Mouse (Mus musculus): ENCODE results near the gene Neurl3.

Gene Neurl3

DNA sequence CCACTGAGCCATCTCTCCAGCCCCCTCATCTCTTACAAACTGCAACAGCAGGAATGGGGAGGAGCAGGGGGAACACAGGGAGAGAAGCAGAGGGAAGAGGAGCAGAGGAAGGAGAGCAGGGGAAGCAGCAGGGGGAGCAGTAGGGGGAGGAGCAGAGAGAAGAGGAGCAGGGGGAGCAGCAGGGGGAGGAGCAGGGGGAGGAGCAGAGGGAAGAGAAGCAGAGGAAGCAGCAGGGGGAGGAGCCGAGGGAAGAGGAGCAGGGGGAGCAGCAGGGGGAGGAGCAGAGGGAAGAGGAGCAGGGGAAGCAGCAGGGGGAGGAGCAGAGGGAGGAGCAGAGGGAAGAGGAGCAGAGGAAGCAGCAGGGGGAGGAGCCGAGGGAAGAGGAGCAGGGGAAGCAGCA is 15.8 kb downstream of the Neurl3 start:
- DNase-seq (ENCODE audit: low spot score in 2 of 2) = no peak

DNA sequence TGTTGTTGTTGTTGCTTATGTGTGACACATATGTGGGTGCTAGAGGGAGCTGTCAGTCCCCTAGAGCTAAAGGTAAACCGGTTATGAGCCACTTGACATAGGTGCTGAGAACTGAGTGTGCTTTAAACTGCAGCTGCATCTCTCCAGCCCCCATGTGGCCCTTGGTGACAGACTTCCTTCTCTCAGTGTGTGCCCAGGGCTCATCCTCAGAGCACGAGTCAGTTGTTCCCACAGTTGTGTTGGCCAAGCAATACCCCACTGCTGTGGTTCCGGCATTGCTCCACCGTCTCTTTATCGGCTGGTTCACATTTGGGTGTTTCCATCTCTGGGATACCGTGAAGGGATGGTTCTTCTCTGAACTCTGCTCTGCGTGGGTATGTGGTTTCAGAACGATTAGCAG is 17.2 kb downstream of the Neurl3 start:
- DNase-seq (ENCODE audit: low spot score in 2 of 2) = no peak

DNA sequence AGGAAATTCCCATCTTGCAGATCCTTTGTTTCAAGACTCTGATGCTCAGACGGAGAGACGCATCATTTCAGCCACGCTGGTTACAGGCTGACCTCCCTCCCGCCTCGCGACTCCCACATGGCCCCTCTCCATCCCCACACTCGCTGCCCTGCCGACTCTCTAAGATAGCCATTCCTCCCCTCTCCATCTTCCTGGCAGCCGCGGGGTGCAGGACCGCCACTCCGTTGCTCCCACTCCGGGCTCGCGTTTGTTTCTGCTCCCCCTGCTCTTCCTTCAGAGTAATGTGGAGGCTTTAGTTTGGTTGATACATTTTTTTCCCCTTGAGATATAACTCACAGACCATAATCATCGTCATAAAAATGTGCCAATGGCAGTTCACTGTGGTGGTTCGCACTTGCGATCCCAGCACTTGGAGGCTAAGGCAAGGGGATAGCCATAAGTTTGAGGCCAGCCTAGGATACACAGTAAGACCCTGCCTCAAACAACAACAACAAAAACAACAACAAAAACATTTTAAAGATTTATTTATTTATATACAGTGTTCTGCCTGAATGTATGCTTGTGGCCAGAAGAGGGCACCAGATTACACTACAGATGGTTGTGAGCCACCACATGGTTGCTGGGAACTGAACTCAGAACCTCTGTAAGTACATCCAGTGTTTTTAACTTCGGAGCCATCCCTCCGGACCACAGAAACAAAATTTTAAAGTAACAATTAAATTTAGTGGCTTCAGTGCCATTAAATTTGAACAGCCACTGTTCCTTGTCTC is 18.4 kb downstream of the Neurl3 start:
- no peak for DNase-seq (ENCODE audit: low spot score in 2 of 2)

DNA sequence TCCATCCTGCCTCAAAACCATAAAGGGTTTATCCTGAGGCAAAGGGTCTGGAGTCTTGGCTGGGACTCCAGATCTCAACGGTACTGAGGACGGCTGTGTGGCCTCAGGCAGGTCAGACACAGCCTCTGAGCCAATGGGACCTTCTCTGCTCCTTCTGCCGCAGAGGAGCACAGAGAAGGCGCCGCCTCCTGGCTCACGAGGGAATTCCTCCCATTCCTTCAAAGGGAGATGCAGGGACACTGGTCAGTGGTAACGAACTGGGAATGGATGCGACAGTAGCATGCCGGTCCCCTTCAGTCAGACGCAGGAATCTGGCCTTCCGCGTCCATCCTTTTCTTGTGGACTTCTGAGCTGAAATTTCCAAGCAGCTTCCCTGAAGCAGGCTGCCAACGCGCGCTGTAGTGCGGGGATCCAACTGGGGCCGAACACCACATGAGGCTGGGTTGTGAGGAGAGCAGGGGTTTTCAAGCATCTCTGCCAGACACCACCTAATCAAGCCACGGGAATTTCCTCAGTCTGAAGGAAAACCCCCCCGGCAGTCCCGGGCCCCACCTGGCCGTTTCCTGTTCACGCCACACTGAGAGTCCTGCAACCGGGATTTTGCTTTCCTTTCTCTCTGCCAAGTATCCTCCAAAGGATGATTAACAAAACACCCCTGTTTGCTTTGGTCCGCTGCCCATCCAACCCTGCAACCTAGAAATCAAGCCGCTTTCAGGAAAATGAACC is 19.7 kb downstream of the Neurl3 start:
- DNase-seq (ENCODE audit: low spot score in 2 of 2) = no peak

DNA sequence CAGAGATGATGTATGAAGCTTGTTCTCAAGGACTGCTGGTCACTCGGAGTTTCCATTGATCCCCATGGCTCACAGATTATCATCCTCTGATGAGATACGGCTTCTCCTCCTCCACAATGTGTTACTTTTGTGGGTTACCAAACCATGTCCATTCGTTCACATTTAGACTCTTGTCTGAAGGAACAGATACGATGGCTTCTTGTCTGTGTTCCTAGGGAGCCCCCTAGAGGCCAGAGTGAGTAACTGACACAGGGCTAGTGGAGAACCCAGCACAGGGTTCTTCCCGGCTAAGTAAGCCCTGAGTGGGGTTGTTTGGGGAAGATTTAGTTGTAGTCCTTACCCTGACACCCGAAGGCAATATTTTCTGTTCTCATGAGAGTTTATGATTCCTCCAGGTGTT is 21.7 kb downstream of the Neurl3 start:
- DNase-seq (ENCODE audit: low spot score in 2 of 2) = peak in 1 of 2 experiments; percentile 39

DNA sequence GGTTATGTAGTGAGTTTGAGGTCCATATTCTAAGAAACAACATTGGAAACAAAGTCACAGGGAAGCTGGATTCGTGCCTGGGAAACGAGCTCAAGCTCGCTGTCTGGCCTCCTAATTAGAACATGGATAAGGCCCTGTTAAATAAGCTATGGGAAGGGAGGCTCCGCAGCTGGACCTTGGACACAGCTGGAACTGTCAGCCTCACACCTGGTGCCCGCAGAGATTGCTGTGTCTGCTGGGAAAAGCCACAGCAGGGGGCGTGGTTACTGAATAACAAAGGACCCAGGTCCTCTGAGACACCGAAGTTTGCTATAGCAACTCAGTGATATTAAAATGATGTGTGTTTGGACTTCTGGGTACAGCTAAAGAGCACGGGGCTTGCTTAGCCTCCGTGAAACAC is 23.1 kb downstream of the Neurl3 start:
- no peak for DNase-seq (ENCODE audit: low spot score in 2 of 2)

DNA sequence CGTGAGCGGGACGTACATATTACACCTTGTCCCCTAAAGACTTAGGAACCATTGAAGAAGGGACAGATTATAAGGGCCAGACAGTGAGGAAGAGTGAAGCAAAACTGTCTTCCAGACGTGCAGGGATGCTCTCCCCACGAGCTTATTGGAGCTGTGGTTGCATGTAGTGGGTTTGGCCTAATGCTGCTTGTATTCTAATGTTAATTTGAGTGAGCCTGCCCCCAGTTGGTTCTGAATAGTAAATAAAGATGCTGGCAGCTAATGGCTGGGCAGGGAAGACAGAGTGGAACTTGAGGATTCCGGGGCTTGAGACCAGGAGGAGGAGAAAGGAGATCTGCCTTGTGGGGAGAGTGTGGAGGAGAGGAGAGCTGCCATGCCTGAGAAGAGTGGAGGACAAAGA is 27.8 kb downstream of the Neurl3 start:
- DNase-seq (ENCODE audit: low spot score in 2 of 2) = no peak

DNA sequence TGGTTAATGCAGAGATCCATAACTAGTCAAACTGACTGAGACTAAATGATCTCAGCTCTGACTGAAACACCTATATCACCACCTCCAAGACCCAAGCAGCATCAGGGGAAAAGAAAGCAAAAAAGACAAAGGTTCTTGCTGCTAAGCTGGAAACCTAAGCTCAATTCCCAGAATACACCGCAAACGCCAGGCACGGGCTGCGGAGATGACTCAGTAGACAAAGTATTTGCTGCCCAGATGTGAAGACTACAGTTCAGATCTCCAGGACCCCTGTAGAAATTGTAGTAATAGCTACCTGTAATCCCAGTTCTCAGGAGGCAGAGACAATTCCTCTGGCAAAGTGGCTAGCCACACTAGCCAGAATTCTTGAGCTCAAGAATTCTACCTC is 29.7 kb downstream of the Neurl3 start:
- no peak for DNase-seq (ENCODE audit: low spot score in 2 of 2)

DNA sequence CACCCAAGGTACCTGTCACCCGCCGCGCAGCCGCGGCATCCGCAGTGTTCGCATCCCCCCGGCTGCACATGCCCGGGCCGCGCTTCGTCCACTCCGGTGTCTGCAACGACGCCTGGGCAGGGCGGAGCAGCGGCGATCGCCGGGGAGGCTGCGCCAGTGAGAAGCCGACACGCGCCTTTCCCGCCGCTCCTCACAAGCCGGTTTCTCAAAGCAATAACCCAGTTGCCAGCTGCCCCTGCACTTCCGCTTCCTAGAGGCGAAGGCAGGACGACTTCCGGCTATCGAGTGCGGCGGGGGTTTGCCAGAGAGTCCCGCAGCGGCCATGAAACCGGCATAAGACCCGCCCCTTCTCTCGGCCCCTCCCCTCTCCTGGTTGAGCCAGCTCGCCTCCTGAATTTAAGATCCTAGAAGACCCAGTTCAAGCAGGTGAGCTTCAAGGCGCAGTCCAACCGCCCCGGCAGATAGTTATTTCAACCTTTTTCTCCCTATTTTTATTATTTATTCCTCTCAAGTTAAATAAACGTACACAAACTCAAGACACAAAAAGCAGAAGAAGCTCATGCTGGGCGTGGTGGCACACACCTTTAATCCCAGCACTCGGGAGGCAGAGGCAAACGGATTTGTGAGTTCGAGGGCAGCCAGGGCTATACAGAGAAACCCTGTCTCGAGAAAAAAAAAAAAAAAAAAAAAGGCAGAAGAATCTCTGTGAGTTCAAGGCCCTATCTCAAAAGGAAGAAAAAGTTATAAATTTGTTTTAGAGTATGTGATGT is 30.2 kb downstream of the Neurl3 start, which contains the start of gene Uggt1:
Gene Uggt1, minus strand, starts transcription at position 663 of the 770 bp plus-strand sequence.
- peak; percentile 88 to 91 for DNase-seq (ENCODE audit: low spot score in 2 of 2)

DNA sequence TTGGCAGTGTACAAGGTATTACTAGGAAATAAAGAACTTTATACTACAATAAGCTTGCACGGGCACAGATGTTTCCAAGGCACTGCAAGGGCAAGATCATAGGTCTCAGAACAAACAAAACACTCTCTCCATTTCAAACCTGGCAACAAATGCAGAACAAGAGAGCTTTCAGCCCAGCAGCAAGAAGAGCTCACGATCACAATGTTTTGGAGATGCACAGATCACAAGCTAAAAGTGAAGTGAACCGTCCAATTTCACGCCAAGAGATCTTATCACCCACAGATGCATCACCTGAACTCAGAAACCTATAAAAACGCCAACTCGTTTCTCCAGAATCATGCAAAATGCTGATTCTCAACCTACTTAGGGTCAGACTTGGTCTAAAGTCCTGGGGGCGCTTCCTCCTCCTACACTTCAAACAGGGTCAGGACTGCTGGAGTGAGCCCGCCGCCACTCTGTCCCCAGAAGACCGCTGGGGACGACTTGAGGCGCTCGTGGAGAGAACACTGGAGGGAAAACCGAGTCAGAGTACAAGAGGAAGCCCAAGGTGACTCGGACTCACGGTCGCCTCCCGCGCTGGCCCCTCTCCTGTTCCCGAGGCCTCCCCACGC is 30.9 kb downstream of the Neurl3 start:
- no peak for DNase-seq (ENCODE audit: low spot score in 2 of 2)

DNA sequence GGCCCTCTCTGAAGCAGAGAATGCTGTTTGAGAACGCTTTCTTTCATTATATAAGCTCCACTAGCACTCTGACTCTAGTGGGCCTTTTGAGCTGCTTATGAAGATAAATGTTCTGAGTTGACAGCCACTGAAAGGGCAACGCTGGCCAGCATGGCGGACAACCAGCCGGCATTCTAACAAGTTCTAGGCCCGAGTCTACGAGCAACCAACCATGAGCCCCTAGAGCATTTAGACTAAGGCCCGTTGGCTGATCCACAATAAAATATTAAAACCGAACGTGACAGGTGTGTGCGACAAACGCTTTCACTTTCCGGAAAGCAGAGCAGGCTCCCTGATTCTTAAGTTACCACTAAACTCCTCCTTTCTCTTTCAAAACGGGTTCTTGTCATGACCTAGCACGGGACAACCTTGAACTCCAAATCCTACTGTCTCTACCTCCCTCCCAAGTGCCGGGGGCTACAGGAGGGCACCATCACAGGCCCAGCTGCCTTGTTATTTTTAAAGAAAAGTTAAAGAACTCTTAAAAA is 32.5 kb downstream of the Neurl3 start:
- no peak for DNase-seq (ENCODE audit: low spot score in 2 of 2)

DNA sequence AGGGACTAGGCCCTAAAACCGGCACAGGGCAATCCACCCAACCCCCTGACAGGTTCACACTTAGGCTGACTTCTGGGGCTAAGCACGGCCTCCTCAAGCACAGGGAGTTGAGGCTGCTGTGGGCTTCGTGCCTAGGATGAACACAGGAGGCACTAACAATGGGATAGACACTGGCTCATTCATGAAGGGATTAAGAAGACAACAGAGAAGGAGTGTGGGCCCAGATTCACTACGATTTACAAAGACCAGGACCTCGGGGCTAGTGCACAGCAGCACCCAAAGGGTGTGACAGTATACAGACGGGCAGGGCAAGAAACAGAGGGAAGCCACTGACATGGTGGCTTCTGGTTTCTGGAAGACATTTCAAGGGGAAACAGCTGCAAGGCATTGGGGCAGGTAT is 34.3 kb downstream of the Neurl3 start:
- no peak for DNase-seq (ENCODE audit: low spot score in 2 of 2)

DNA sequence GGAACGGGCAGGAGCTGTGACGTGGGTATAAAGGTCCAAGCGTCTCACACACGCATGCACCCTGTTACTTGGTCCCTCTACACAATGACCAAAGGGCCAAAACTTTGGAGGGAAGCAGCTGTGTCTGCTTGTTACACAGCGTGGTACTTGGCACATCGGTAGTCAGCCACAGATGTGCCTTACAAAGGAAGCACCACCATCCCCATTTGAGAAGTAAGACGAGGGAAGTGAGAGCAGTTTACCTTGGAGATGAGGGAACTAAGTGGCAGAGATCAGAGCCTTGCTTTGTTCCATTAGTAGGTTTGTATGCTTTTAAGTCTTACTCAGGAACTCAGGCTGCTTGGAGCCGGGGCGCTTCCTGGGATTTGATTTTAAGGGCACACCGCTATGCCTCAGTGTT is 35.1 kb downstream of the Neurl3 start:
- no peak for DNase-seq (ENCODE audit: low spot score in 2 of 2)

DNA sequence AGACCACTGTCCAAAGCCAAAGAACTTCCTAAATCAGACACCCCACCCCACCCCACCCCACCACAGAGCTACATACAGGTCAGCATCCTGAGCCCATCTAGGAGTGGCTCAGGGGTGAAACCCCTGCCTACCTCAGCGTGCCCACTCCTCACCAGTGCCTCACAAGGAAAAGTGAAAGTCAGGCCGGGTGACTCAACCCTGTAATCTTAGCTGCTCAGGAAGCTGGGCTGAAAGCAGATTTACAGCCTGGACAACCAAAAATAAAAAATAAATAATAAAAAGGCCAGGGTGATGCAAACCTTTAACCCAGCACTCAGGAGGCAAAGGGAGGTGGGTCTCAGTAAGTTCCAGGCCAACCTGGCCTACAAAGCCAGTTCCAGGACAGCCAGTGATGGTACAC is 38.6 kb downstream of the Neurl3 start:
- no peak for DNase-seq (ENCODE audit: low spot score in 2 of 2)

DNA sequence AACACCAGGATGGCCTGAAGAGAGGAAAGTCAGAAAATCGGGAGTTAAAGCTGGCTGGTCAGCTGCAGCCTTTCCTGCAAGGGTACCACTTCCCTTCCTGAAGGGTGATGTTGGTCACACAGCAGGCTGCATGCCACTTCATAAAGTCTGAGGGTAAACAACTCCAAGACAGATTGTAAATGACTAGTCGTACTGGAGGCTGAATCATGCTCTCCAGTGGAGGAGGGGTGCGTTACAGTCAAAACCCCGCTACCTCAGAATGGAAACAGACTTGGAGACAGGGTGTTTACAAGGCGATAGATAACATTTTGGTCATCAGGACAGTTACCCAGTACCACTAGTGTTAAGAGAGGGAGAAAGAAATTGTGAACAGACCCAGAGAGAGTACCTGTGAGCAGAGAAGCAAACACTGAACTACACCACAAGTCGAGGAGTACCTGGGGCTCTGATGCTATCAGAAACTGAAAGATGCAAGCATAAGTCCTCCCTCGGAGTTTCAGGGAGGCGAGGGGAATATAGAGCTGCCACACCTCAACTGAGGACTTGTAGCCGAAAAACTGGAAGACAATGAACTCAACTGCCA is 39.3 kb downstream of the Neurl3 start:
- DNase-seq (ENCODE audit: low spot score in 2 of 2) = no peak

DNA sequence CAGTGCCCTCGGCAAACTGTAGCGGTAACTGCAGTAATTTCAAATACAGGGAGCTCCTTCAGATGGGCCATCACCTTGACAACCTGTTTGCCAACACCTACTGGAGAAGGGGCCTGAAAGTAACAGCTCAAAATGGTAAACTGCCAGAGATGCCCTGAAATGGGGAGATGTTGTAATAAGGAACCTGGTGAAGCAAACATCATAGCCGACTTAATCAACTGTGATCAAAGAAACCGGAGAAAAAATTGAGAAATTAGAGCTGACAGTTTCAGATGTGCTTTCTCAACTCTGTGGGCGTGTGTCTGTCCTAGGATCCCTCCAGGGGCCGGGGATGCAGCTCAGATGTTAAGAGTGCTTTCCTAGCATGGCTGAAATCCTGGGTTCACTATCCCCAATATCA is 41.3 kb downstream of the Neurl3 start:
- no peak for DNase-seq (ENCODE audit: low spot score in 2 of 2)

DNA sequence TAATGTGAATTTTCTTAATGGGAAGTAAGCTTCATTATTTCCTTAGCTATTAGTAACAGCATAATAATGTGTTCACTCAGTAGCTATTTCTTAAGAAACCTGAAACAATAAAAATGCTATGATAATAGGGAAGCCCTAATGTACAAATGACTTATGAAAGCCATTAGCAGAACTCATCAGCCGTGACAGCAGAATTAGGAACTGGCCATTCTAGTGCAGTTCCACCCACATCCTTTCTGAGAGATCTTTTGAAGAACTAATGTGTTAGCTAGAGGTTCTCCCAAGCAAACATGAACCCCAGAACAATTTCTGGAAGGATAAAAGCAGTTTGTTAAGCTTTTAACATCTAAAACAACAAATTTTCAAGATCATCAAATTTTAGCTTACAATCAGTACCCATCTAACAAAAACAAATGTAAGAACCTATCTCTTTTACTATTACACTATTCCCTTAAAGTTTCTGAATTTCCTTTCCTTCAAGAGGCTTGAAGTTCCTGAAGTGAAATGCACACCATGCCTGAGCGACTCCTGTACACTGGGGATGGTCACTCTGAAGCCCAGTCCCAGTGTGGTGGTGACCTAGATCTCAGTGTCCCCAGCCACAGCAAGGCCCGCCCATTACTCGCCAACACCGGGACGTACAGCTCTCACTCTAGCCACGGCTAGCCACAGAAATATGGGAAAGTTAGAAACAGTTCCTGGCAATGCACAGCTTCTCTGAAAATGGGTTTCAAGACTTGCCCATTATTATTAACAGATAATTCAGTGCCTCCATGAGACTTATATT is 43.4 kb downstream of the Neurl3 start:
- DNase-seq (ENCODE audit: low spot score in 2 of 2) = no peak

DNA sequence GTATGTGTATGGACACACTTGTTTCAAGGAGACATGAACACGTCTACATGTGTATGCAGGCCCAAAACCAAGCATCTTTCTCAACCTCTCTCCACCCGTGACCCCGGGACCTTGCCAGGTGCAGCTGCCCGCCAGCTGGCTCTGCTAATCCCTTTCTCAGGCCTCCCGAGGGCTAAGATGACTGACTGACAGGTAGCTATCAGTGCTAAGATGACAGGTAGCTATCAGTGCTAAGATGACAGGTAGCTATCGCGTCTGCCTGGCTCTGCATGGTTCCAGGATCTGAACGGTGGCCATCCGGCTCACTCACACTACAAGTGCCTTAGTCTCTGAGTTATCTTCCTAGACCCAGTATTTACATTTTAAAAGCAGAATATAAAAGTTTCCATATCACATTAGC is 46.0 kb downstream of the Neurl3 start:
- DNase-seq (ENCODE audit: low spot score in 2 of 2) = no peak

DNA sequence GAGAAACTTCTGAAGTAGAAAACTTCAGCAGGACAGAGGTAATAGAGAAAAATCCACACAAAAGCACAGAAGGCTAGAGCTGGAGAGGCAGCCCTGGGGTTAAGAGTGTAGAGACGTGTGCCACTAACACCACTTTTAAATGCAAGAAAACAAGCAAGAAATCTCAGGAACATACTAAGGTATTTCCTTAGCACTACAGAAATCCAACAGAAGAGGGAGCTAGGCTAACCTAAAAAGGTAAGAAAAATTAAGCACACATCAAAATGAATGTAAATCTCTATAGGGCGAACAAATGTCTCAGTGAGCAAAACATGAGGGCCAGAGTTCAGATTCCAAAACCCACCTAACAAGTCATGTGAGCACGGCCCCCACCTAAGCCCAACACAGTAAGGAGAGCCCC is 49.8 kb downstream of the Neurl3 start:
- no peak for DNase-seq (ENCODE audit: low spot score in 2 of 2)
